Mouse (Mus musculus) embryo, embryonic 11.5 days (tissue): ENCODE measurements around the gene Rxfp1.
A peak's percentile ranks its signal among the peaks of the same experiment; 100 is the strongest.
"Not testable (repeated sequence)": the region's sequence is repeated elsewhere in the genome, so short reads cannot be mapped to it uniquely, and the experiment has no call there.

Experiments used
- DNase-seq: peaks from one replicate; pipeline ENCODE4 v3.0.0-alpha.2; 2012; ENCODE audit warnings: low read depth, low spot score

Rxfp1 gene

GRCm38 (mm10) chr3:79737780-79738179 lies at the start of gene Rxfp1:
Rxfp1 (minus strand) TSS chr3:79737880.
- no peak for DNase-seq

GRCm38 (mm10) chr3:79784362-79784736 lies 46.7 kb upstream of the Rxfp1 start:
- no peak for DNase-seq

GRCm38 (mm10) chr3:79783630-79784361 lies 46.1 kb upstream of the Rxfp1 start:
- DNase-seq = no peak

- DNase-seq = no peak
Observed at GRCm38 (mm10) chr3:79772701-79773100, 35.0 kb upstream of the Rxfp1 start.

GRCm38 (mm10) chr3:79753736-79754135 lies 16.1 kb upstream of the Rxfp1 start:
- no peak for DNase-seq

GRCm38 (mm10) chr3:79746585-79746984 lies 8.9 kb upstream of the Rxfp1 start:
- no peak for DNase-seq

- no peak for DNase-seq
Observed at GRCm38 (mm10) chr3:79745101-79745500, 7.4 kb upstream of the Rxfp1 start.

GRCm38 (mm10) chr3:79744415-79744814 lies 6.7 kb upstream of the Rxfp1 start:
- DNase-seq = no peak

- no peak for DNase-seq
Observed at GRCm38 (mm10) chr3:79740351-79740750, 2.7 kb upstream of the Rxfp1 start.

GRCm38 (mm10) chr3:79738451-79738850 lies 771 bp upstream of the Rxfp1 start:
- DNase-seq = no peak

- DNase-seq = no peak
Observed at GRCm38 (mm10) chr3:79726506-79727075, 11.1 kb downstream of the Rxfp1 start.

- DNase-seq = no peak
Observed at GRCm38 (mm10) chr3:79720756-79721484, 16.8 kb downstream of the Rxfp1 start.

GRCm38 (mm10) chr3:79706436-79706835 lies 31.2 kb downstream of the Rxfp1 start:
- DNase-seq = no peak

- DNase-seq = no peak
Observed at GRCm38 (mm10) chr3:79703135-79703534, 34.5 kb downstream of the Rxfp1 start.

GRCm38 (mm10) chr3:79691957-79692356 lies 45.7 kb downstream of the Rxfp1 start:
- DNase-seq = no peak

- no peak for DNase-seq
Observed at GRCm38 (mm10) chr3:79690111-79690651, 47.5 kb downstream of the Rxfp1 start.

GRCm38 (mm10) chr3:79688101-79688500 lies 49.6 kb downstream of the Rxfp1 start:
- not testable (repeated sequence) for DNase-seq

- no peak for DNase-seq
Observed at GRCm38 (mm10) chr3:79683529-79683928, 54.2 kb downstream of the Rxfp1 start.

GRCm38 (mm10) chr3:79682351-79683132 lies 55.1 kb downstream of the Rxfp1 start:
- no peak for DNase-seq

GRCm38 (mm10) chr3:79676411-79676810 lies 61.3 kb downstream of the Rxfp1 start:
- no peak for DNase-seq

GRCm38 (mm10) chr3:79674641-79675040 lies 63.0 kb downstream of the Rxfp1 start:
- DNase-seq = no peak

GRCm38 (mm10) chr3:79673082-79673481 lies 64.6 kb downstream of the Rxfp1 start:
- DNase-seq = peak; percentile 51
